27 mouse cellular contexts compared by ENCODE assay signal in the genomic region with DNA sequence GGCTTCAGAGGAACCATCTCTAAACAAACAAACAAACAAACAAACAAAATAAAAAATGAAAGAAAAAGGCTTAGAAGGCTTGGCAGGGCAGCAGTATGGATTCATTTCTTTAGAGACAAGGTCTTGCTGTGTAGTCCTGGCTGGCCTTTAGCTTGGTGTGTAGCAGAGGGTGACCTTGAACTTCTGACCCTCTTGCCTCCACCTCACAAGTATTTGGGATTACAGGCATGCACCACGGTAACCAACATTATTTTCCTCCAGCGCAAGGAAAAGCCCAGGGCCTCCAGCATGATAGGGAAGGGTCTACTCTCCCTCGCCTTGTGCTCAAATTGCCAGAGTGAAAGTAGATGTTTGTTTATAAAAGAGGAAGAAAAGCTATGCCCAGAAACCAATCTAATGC. TPM values are rescaled to one million over a fixed set of nuclear protein-coding genes. Genes with fewer than 3 reads are reported as not detected.
DNase-seq lines count a peak whose midpoint lies in the region; ATAC-seq and TF ChIP-seq lines count a peak whose summit lies in the region.
"Had no signal": no experiment of that assay in that cellular context is flagged by ENCODE, and none has a peak within 500 bp of the region (broad histone marks: within the 10 kb centered on the region; RNA-seq: fewer than 3 reads in every experiment).

No protein-coding gene starts in this region.

- H3K27ac ChIP-seq in gastrocnemius, adult 2 months = peak overlapping the region; percentile 74
- H3K27ac ChIP-seq in kidney, embryonic 14.5 days (ENCODE audit: low read depth, low read length) = no peak overlapping the region
- H3K27ac ChIP-seq: embryonic facial prominence, embryonic 13.5 days; embryonic facial prominence, embryonic 15.5 days; forebrain, embryonic 10.5 days; forebrain, embryonic 12.5 days had no signal

- no peak overlapping the region for H3K4me2 ChIP-seq in kidney, embryonic 14.5 days (replicated peaks; ENCODE audit: low read depth, low read length)
- H3K4me2 ChIP-seq: embryonic facial prominence, embryonic 13.5 days; embryonic facial prominence, embryonic 15.5 days; forebrain, embryonic 12.5 days had no signal

- no peaks in the 10 kb centered on the region for H3K27me3 ChIP-seq in kidney, embryonic 14.5 days (ENCODE audit: control insufficient read depth, insufficient read depth, low read length)
- H3K27me3 ChIP-seq: CH12.LX; embryonic facial prominence, embryonic 13.5 days; embryonic facial prominence, embryonic 15.5 days; forebrain, embryonic 12.5 days; Patski had no signal

- 0 out of 2 replicates have a peak, but pooled peaks have one; percentile 32 for ATAC-seq in kidney, embryonic 14.5 days (ENCODE audit: low FRiP score, low TSS enrichment)
- no peak for ATAC-seq in granulocyte monocyte progenitor cell, adult 5-6 weeks (replicated peaks; ENCODE audit: poor library complexity, severe bottlenecking)
- ATAC-seq: activated CD4-positive, CD25-positive, alpha-beta regulatory T cell, adult 4 months; CD4-positive, CD25-positive, alpha-beta regulatory T cell, adult 4 months; forebrain, embryonic 14.5 days; forebrain, embryonic 16.5 days; Patski had no signal

- no peak for DNase-seq in gastrocnemius, adult 2 months
- no peak for DNase-seq in gastrocnemius, adult 8-10 months (ENCODE audit: low spot score in 2 of 2)
- no peak for DNase-seq in kidney, adult 11 months
- peak; percentile 79 for DNase-seq in R1 (ENCODE audit: low read depth, low spot score)
- DNase-seq in embryo, embryonic 10 days (ENCODE audit: low spot score) = no peak
- DNase-seq: adrenal gland, adult 8-10 months; adrenal gland, postnatal 14 days; adrenal gland, postnatal 36 days; B cell, adult 2 months; cerebellum, adult 11-12 months; cerebellum, adult 9-10 months; cerebellum, postnatal 10 days; cerebellum, postnatal 25 days; embryo, embryonic 11 days had no signal

- 0 out of 2 replicates have a peak, but pooled peaks cover 5% of the 10 kb centered on the region for H3K4me1 ChIP-seq in kidney, embryonic 14.5 days (ENCODE audit: control insufficient read depth, insufficient read depth, low read length)
- H3K4me1 ChIP-seq: embryonic facial prominence, embryonic 13.5 days; embryonic facial prominence, embryonic 15.5 days; forebrain, embryonic 12.5 days had no signal

- 65% methylated on average over 3 of the region's 3 CpGs for WGBS in kidney, embryonic 14.5 days

- no peaks in the 10 kb centered on the region for H3K9me3 ChIP-seq in kidney, embryonic 14.5 days (ENCODE audit: control insufficient read depth, low read length)
- H3K9me3 ChIP-seq: embryonic facial prominence, embryonic 13.5 days; embryonic facial prominence, embryonic 15.5 days had no signal

- intact Hi-C loops in gastrocnemius, adult 2 months (cut with DNase I) = no loop called here

- no peaks in the 10 kb centered on the region for H3K36me3 ChIP-seq in kidney, embryonic 14.5 days (ENCODE audit: control insufficient read depth, insufficient read depth, low read length)
- H3K36me3 ChIP-seq: embryonic facial prominence, embryonic 13.5 days; embryonic facial prominence, embryonic 15.5 days; forebrain, embryonic 10.5 days; forebrain, embryonic 12.5 days had no signal

- no peak overlapping the region for H3K4me3 ChIP-seq in gastrocnemius, adult 2 months
- H3K4me3 ChIP-seq in kidney, embryonic 14.5 days (ENCODE audit: low read length) = no peak overlapping the region
- H3K4me3 ChIP-seq: embryonic facial prominence, embryonic 13.5 days; embryonic facial prominence, embryonic 15.5 days; erythroblast, embryonic 14.5 days; forebrain, embryonic 10.5 days; forebrain, embryonic 12.5 days had no signal

- no peak overlapping the region for H3K9ac ChIP-seq in kidney, embryonic 14.5 days (ENCODE audit: low read depth, low read length)
- H3K9ac ChIP-seq: embryonic facial prominence, embryonic 13.5 days; embryonic facial prominence, embryonic 15.5 days; forebrain, embryonic 12.5 days had no signal

- no peak for TF ChIP-seq CTCF in gastrocnemius, adult 2 months (IDR thresholded peaks at IDR 0.05)

RNA-seq across cellular contexts. Expression of a gene that starts 34.1 kb away (rescaled TPM):
- total RNA-seq in gastrocnemius, adult 2 months (2021) = 100 to 1,000 TPM; 144 to 162 TPM
- 100 to 1,000 TPM; 108 to 165 (median 128) TPM for total RNA-seq in gastrocnemius, adult 8-10 months (2022)
- polyA plus RNA-seq in kidney, embryonic 14.5 days (2014; fragmentation: Nextera tagmentation; extraction: Ambion mirVana) = 2.7 and 4.2 TPM in 2 replicates
- 11.2 and 14.9 TPM in 2 replicates for total RNA-seq in granulocyte monocyte progenitor cell, adult 5-6 weeks (2014; fragmentation: Nextera tagmentation)
- total RNA-seq in granulocyte monocyte progenitor cell, adult 5-6 weeks (2017) = 9.1 and 14.0 TPM in 2 replicates
- total RNA-seq: CH12.LX had no signal

Comparison
In these comparisons a context has a peak if more than half of its experiments do, and no peak if none do; other contexts are left out.
1. RNA of a gene that starts 34.1 kb away (total RNA-seq): 144 to 162 TPM in gastrocnemius, adult 2 months and 108 to 165 TPM in gastrocnemius, adult 8-10 months; 9.1 to 14.9 TPM in granulocyte monocyte progenitor cell, adult 5-6 weeks; every median in the first group is over 4 times any median in the second.